Mouse (Mus musculus): ENCODE data around the gene Ilkap. TPM values are rescaled to one million over a fixed set of nuclear protein-coding genes. Genes with fewer than 3 reads are reported as not detected.

The Ilkap gene
- polyA plus RNA-seq, 1 experiment from 2014 or later = 140 TPM

- WGBS = 60% methylated on average over 10 of the region's 10 CpGs
- Histone ChIP-seq H3K36me3 (ENCODE audit: control insufficient read depth, insufficient read depth, low read length) (peaks cover 10% of the 10 kb centered on the region; the same call in 1 of the 2 replicates), H3K9me3 (ENCODE audit: control insufficient read depth, low read length) (no peaks in the 10 kb centered on the region), H3K27me3 (replicated peaks; ENCODE audit: control insufficient read depth, insufficient read depth, low read length) (no peaks in the 10 kb centered on the region), H3K27ac (ENCODE audit: low read depth, low read length) (no peak overlapping the region), H3K9ac (ENCODE audit: low read depth, low read length) (no peak overlapping the region), H3K4me1 (ENCODE audit: control insufficient read depth, insufficient read depth, low read depth, low read length) (peaks cover 3% of the 10 kb centered on the region; the same call in 1 of the 2 replicates), H3K4me2 (ENCODE audit: low read length) (no peak overlapping the region), H3K4me3 (ENCODE audit: low read length) (no peak overlapping the region)
- no peak for ATAC-seq
Measured at GRCm38 (mm10) chr1:91419862-91420600, 21.4 kb upstream of the Ilkap start.

GRCm38 (mm10) chr1:91417991-91418390 lies 19.4 kb upstream of the Ilkap start:
- Histone ChIP-seq H3K4me3 (ENCODE audit: low read length) (no peak overlapping the region), H3K27me3 (replicated peaks; ENCODE audit: control insufficient read depth, insufficient read depth, low read length) (no peaks in the 10 kb centered on the region), H3K9ac (ENCODE audit: low read depth, low read length) (no peak overlapping the region), H3K4me2 (ENCODE audit: low read length) (no peak overlapping the region), H3K27ac (ENCODE audit: low read depth, low read length) (no peak overlapping the region), H3K9me3 (ENCODE audit: control insufficient read depth, low read length) (no peaks in the 10 kb centered on the region), H3K36me3 (ENCODE audit: control insufficient read depth, insufficient read depth, low read length) (peaks cover 6% of the 10 kb centered on the region; the same call in 1 of the 2 replicates), H3K4me1 (ENCODE audit: control insufficient read depth, insufficient read depth, low read depth, low read length) (peaks cover 20% of the 10 kb centered on the region)
- 74% methylated on average over 1 of the region's 1 CpGs for WGBS
- no peak for ATAC-seq

- Histone ChIP-seq H3K4me1 (ENCODE audit: control insufficient read depth, insufficient read depth, low read depth, low read length) (peaks cover 33% of the 10 kb centered on the region), H3K27ac (ENCODE audit: low read depth, low read length) (peak overlapping the region; percentile 80), H3K4me2 (ENCODE audit: low read length) (no peak overlapping the region), H3K9ac (ENCODE audit: low read depth, low read length) (no peak overlapping the region), H3K4me3 (ENCODE audit: low read length) (no peak overlapping the region), H3K27me3 (replicated peaks; ENCODE audit: control insufficient read depth, insufficient read depth, low read length) (no peaks in the 10 kb centered on the region), H3K36me3 (ENCODE audit: control insufficient read depth, insufficient read depth, low read length) (peaks cover 6% of the 10 kb centered on the region; the same call in 1 of the 2 replicates), H3K9me3 (ENCODE audit: control insufficient read depth, low read length) (no peaks in the 10 kb centered on the region)
- no peak for ATAC-seq
- 47% methylated on average over 5 of the region's 5 CpGs for WGBS
Measured at GRCm38 (mm10) chr1:91415311-91415710, 16.7 kb upstream of the Ilkap start.

- Histone ChIP-seq H3K9ac (ENCODE audit: low read depth, low read length) (peak overlapping the region; percentile 67; the same call in 1 of the 2 replicates), H3K27ac (ENCODE audit: low read depth, low read length) (peak overlapping the region; percentile 80), H3K36me3 (ENCODE audit: control insufficient read depth, insufficient read depth, low read length) (peaks cover 6% of the 10 kb centered on the region; the same call in 1 of the 2 replicates), H3K4me3 (ENCODE audit: low read length) (no peak overlapping the region), H3K9me3 (ENCODE audit: control insufficient read depth, low read length) (no peaks in the 10 kb centered on the region), H3K27me3 (replicated peaks; ENCODE audit: control insufficient read depth, insufficient read depth, low read length) (no peaks in the 10 kb centered on the region), H3K4me1 (ENCODE audit: control insufficient read depth, insufficient read depth, low read depth, low read length) (peaks cover 33% of the 10 kb centered on the region), H3K4me2 (ENCODE audit: low read length) (peak overlapping the region; percentile 93; the same call in 1 of the 2 replicates)
- ATAC-seq = no peak
- whole genome bisulfite sequencing = 33% methylated on average over 4 of the region's 4 CpGs
Measured at GRCm38 (mm10) chr1:91414903-91415302, 16.3 kb upstream of the Ilkap start.

GRCm38 (mm10) chr1:91413898-91414594 lies 15.4 kb upstream of the Ilkap start, which contains the start of gene Hes6:
Hes6 (minus strand) TSS chr1:91414038.
- peak; percentile 71 for ATAC-seq

GRCm38 (mm10) chr1:91413536-91413897 lies 14.9 kb upstream of the Ilkap start:
- ATAC-seq = no peak; the same call in 1 of the 2 replicates
- 0% methylated on average over 14 of the region's 14 CpGs for WGBS
- Histone ChIP-seq H3K4me2 (ENCODE audit: low read length) (peak overlapping the region; percentile 93), H3K4me1 (ENCODE audit: control insufficient read depth, insufficient read depth, low read depth, low read length) (peaks cover 33% of the 10 kb centered on the region), H3K36me3 (ENCODE audit: control insufficient read depth, insufficient read depth, low read length) (peaks cover 6% of the 10 kb centered on the region; the same call in 1 of the 2 replicates), H3K27ac (ENCODE audit: low read depth, low read length) (peak overlapping the region; percentile 80), H3K27me3 (replicated peaks; ENCODE audit: control insufficient read depth, insufficient read depth, low read length) (no peaks in the 10 kb centered on the region), H3K9ac (ENCODE audit: low read depth, low read length) (peak overlapping the region; percentile 67), H3K9me3 (ENCODE audit: control insufficient read depth, low read length) (no peaks in the 10 kb centered on the region), H3K4me3 (ENCODE audit: low read length) (peak overlapping the region; percentile 67)

More at GRCm38 (mm10) chr1:91413898-91414594, 15.4 kb upstream of the Ilkap start, which contains the start of gene Hes6:
- Histone ChIP-seq H3K9ac (ENCODE audit: low read depth, low read length) (peak within 1 kb of the TSS; percentile 85), H3K9me3 (ENCODE audit: control insufficient read depth, low read length) (no peaks in the 10 kb centered on the region), H3K27ac (ENCODE audit: low read depth, low read length) (peak within 1 kb of the TSS; percentile 80), H3K36me3 (ENCODE audit: control insufficient read depth, insufficient read depth, low read length) (peaks cover 6% of the 10 kb centered on the region; the same call in 1 of the 2 replicates), H3K4me2 (ENCODE audit: low read length) (peak within 1 kb of the TSS; percentile 93), H3K27me3 (replicated peaks; ENCODE audit: control insufficient read depth, insufficient read depth, low read length) (no peaks in the 10 kb centered on the region), H3K4me1 (ENCODE audit: control insufficient read depth, insufficient read depth, low read depth, low read length) (peaks cover 33% of the 10 kb centered on the region), H3K4me3 (ENCODE audit: low read length) (peak within 1 kb of the TSS; percentile 67)
- WGBS = under 1% methylated on average over 39 of the region's 39 CpGs

- H3K27ac ChIP-seq (ENCODE audit: low read depth, low read length) = peak overlapping the region; percentile 80
- H3K4me3 ChIP-seq (ENCODE audit: low read length) = peak overlapping the region; percentile 67
- ATAC-seq = peak; percentile 93
- H3K36me3 ChIP-seq (ENCODE audit: control insufficient read depth, insufficient read depth, low read length) = peaks cover 5% of the 10 kb centered on the region; the same call in 1 of the 2 replicates
- peaks cover 33% of the 10 kb centered on the region for H3K4me1 ChIP-seq (ENCODE audit: control insufficient read depth, insufficient read depth, low read depth, low read length)
- H3K27me3 ChIP-seq (replicated peaks; ENCODE audit: control insufficient read depth, insufficient read depth, low read length) = no peaks in the 10 kb centered on the region
- under 1% methylated on average over 33 of the region's 34 CpGs for WGBS
- no peaks in the 10 kb centered on the region for H3K9me3 ChIP-seq (ENCODE audit: control insufficient read depth, low read length)
- H3K4me2 ChIP-seq (ENCODE audit: low read length) = peak overlapping the region; percentile 93
- H3K9ac ChIP-seq (ENCODE audit: low read depth, low read length) = peak overlapping the region; percentile 85
Measured at GRCm38 (mm10) chr1:91413030-91413506, 14.5 kb upstream of the Ilkap start.

- H3K9ac ChIP-seq (ENCODE audit: low read depth, low read length) = peak overlapping the region; percentile 85
- peaks cover 33% of the 10 kb centered on the region for H3K4me1 ChIP-seq (ENCODE audit: control insufficient read depth, insufficient read depth, low read depth, low read length)
- H3K27ac ChIP-seq (ENCODE audit: low read depth, low read length) = peak overlapping the region; percentile 80
- no peaks in the 10 kb centered on the region for H3K27me3 ChIP-seq (replicated peaks; ENCODE audit: control insufficient read depth, insufficient read depth, low read length)
- 2% methylated on average over 52 of the region's 65 CpGs for WGBS
- no peaks in the 10 kb centered on the region for H3K9me3 ChIP-seq (ENCODE audit: control insufficient read depth, low read length)
- peak overlapping the region; percentile 67 for H3K4me3 ChIP-seq (ENCODE audit: low read length)
- H3K4me2 ChIP-seq (ENCODE audit: low read length) = peak overlapping the region; percentile 93
- no peaks in the 10 kb centered on the region for H3K36me3 ChIP-seq (ENCODE audit: control insufficient read depth, insufficient read depth, low read length)
- peak; percentile 27 for ATAC-seq
Measured at GRCm38 (mm10) chr1:91412286-91413029, 13.8 kb upstream of the Ilkap start.
